Mouse (Mus musculus) activated CD4-positive, CD25-positive, alpha-beta regulatory T cell, adult 4 months (primary cell): Measurements from ENCODE around the gene Eif3g. TPM values are rescaled to one million over a fixed set of nuclear protein-coding genes. Genes with fewer than 3 reads are reported as not detected.
A peak's percentile ranks its signal among the peaks of the same experiment; 100 is the strongest.

Source experiments
- ATAC-seq: one replicate; pipeline ENCODE4 v1.8.0; 2017
- polyA plus RNA-seq, 2 experiments: library from polyadenylated mRNA; unstranded; fragments of 100-300 nt; shearing (Covaris generic); gene quantifications; one replicate each; pipeline ENCODE4 v1.2.1; 2017

Gene Eif3g
- polyA plus RNA-seq: 100 to 1,000 TPM; 190 to 235 TPM

GRCm38 (mm10) chr9:20898511-20899073 is at the start of gene Eif3g:
Gene Eif3g, minus strand, starts transcription at chr9:20898623.
- peak; percentile 89 for ATAC-seq

GRCm38 (mm10) chr9:20946066-20946880 is 47.9 kb upstream of the Eif3g start:
- ATAC-seq: no peak

GRCm38 (mm10) chr9:20944697-20945370 is 46.4 kb upstream of the Eif3g start:
- no peak for ATAC-seq

GRCm38 (mm10) chr9:20943911-20944310 is 45.5 kb upstream of the Eif3g start:
- ATAC-seq: no peak

GRCm38 (mm10) chr9:20943396-20943795 is 45.0 kb upstream of the Eif3g start:
- no peak for ATAC-seq

- no peak for ATAC-seq
Observed at GRCm38 (mm10) chr9:20923258-20923657, 24.8 kb upstream of the Eif3g start.

- peak; percentile 43 for ATAC-seq
Observed at GRCm38 (mm10) chr9:20916160-20916559, 17.7 kb upstream of the Eif3g start.

- ATAC-seq: no peak
Observed at GRCm38 (mm10) chr9:20909948-20910347, 11.5 kb upstream of the Eif3g start.

GRCm38 (mm10) chr9:20902174-20902491 is 3.7 kb upstream of the Eif3g start:
- ATAC-seq: no peak

GRCm38 (mm10) chr9:20901466-20902173 is 3.2 kb upstream of the Eif3g start:
- ATAC-seq: peak; percentile 47

GRCm38 (mm10) chr9:20897736-20898510 is 500 bp downstream of the Eif3g start:
- ATAC-seq: peak; percentile 15

- ATAC-seq: no peak
Observed at GRCm38 (mm10) chr9:20895382-20895781, 3.0 kb downstream of the Eif3g start.

GRCm38 (mm10) chr9:20894629-20895028 is 3.8 kb downstream of the Eif3g start:
- no peak for ATAC-seq

- ATAC-seq: no peak
Observed at GRCm38 (mm10) chr9:20893590-20894343, 4.7 kb downstream of the Eif3g start.

- no peak for ATAC-seq
Observed at GRCm38 (mm10) chr9:20893069-20893468, 5.4 kb downstream of the Eif3g start.

GRCm38 (mm10) chr9:20892104-20892653 is 6.2 kb downstream of the Eif3g start:
- no peak for ATAC-seq

- no peak for ATAC-seq
Observed at GRCm38 (mm10) chr9:20891339-20892103, 6.9 kb downstream of the Eif3g start.

- ATAC-seq: no peak
Observed at GRCm38 (mm10) chr9:20890411-20890810, 8.0 kb downstream of the Eif3g start.

GRCm38 (mm10) chr9:20889185-20890141 is 9.0 kb downstream of the Eif3g start:
- ATAC-seq: no peak
